Mouse (Mus musculus) intestine, embryonic 15.5 days (tissue): ENCODE measurements at regions not wholly inside any gene's neighbourhood (a gene's known extent, or its start where the extent isn't known, plus 50 kb on each side); places are given as distances from the start of the nearest gene placed in this dataset.
"Not testable (repeated sequence)": the region's sequence is repeated elsewhere in the genome, so short reads cannot be mapped to it uniquely, and the experiment has no call there.

Source experiments
- ATAC-seq: fragments of 200-750 bp; cut with Nextera tagmentation; 2 replicates; pipeline ENCODE4 v1.8.0; 2017; ENCODE audit warnings: moderate TSS enrichment, moderate library complexity
- H3K27ac ChIP-seq: fragments of 300-500 bp; sonication (generic); 2 replicates; pipeline ENCODE4 v1.5.1; 2015; ENCODE audit warnings: mild to moderate bottlenecking, inconsistent platforms
- H3K27me3 ChIP-seq: fragments of 300-500 bp; sonication (generic); replicated peaks from 2 replicates; pipeline ENCODE4 v1.6.1; 2015; ENCODE audit warnings: inconsistent platforms
- H3K36me3 ChIP-seq: fragments of 300-500 bp; sonication (generic); 2 replicates; pipeline ENCODE4 v1.6.1; 2015; ENCODE audit warnings: inconsistent platforms
- H3K4me1 ChIP-seq: fragments of 300-500 bp; sonication (generic); replicated peaks from 2 replicates; pipeline ENCODE4 v1.6.1; 2015; ENCODE audit warnings: inconsistent platforms
- H3K4me2 ChIP-seq: fragments of 300-500 bp; sonication (generic); replicated peaks from 2 replicates; pipeline ENCODE4 v1.6.1; 2015; ENCODE audit warnings: mild to moderate bottlenecking, inconsistent platforms
- H3K4me3 ChIP-seq: fragments of 300-500 bp; sonication (generic); replicated peaks from 2 replicates; pipeline ENCODE4 v1.5.1; 2015; ENCODE audit warnings: inconsistent platforms
- H3K9ac ChIP-seq: fragments of 300-500 bp; sonication (generic); 2 replicates; pipeline ENCODE4 v1.6.1; 2015; ENCODE audit warnings: inconsistent platforms
- H3K9me3 ChIP-seq: fragments of 300-500 bp; sonication (generic); 2 replicates; pipeline ENCODE4 v1.6.1; 2016; ENCODE audit warnings: inconsistent platforms
- WGBS: fragments of 180-500 bp; shearing (Covaris S2); methylation state at CpG from one replicate; pipeline ENCODE4 v1.1.7; 2015; 5-methylcytosine and 5-hydroxymethylcytosine counted together

GRCm38 (mm10) chr1:51584925-51585424, 106.8 kb upstream of the Nabp1 start:
- H3K27me3 ChIP-seq, result no peaks in the 10 kb centered on the region
- H3K4me2 ChIP-seq, result no peak overlapping the region
- H3K9ac ChIP-seq, result no peak overlapping the region
- 21% methylated on average over 3 of the region's 3 CpGs for WGBS
- ATAC-seq, result no peak
- H3K9me3 ChIP-seq, result no peaks in the 10 kb centered on the region
- H3K27ac ChIP-seq, result no peak overlapping the region
- no peaks in the 10 kb centered on the region for H3K4me1 ChIP-seq
- H3K4me3 ChIP-seq, result no peak overlapping the region
- no peaks in the 10 kb centered on the region for H3K36me3 ChIP-seq

- Histone ChIP-seq H3K9ac (no peak overlapping the region), H3K4me1 (no peaks in the 10 kb centered on the region), H3K4me3 (no peak overlapping the region), H3K27me3 (no peaks in the 10 kb centered on the region), H3K4me2 (no peak overlapping the region), H3K27ac (no peak overlapping the region), H3K36me3 (no peaks in the 10 kb centered on the region), H3K9me3 (no peaks in the 10 kb centered on the region)
- 78% methylated on average over 4 of the region's 4 CpGs for WGBS
- ATAC-seq, result no peak
Measured at GRCm38 (mm10) chr1:51583871-51584270, 105.6 kb upstream of the Nabp1 start.

- WGBS, result 38% methylated on average over 7 of the region's 7 CpGs
- no peaks in the 10 kb centered on the region for H3K9me3 ChIP-seq
- no peaks in the 10 kb centered on the region for H3K27me3 ChIP-seq
- no peak overlapping the region for H3K9ac ChIP-seq
- no peak for ATAC-seq
- H3K4me1 ChIP-seq, result no peaks in the 10 kb centered on the region
- no peak overlapping the region for H3K4me3 ChIP-seq
- H3K36me3 ChIP-seq, result no peaks in the 10 kb centered on the region
- no peak overlapping the region for H3K27ac ChIP-seq
- no peak overlapping the region for H3K4me2 ChIP-seq
Measured at GRCm38 (mm10) chr1:51580074-51580473, 101.8 kb upstream of the Nabp1 start.

- H3K27me3 ChIP-seq, result no peaks in the 10 kb centered on the region
- no peak overlapping the region for H3K4me2 ChIP-seq
- H3K36me3 ChIP-seq, result no peaks in the 10 kb centered on the region
- no peak overlapping the region for H3K9ac ChIP-seq
- H3K4me3 ChIP-seq, result no peak overlapping the region
- no peak overlapping the region for H3K27ac ChIP-seq
- no peaks in the 10 kb centered on the region for H3K9me3 ChIP-seq
- no peaks in the 10 kb centered on the region for H3K4me1 ChIP-seq
- 94% methylated on average over 2 of the region's 2 CpGs for WGBS
- ATAC-seq, result no peak
Measured at GRCm38 (mm10) chr1:51577701-51578100, 99.5 kb upstream of the Nabp1 start.

- no peaks in the 10 kb centered on the region for H3K4me1 ChIP-seq
- H3K9me3 ChIP-seq, result no peaks in the 10 kb centered on the region
- 83% methylated on average over 8 of the region's 8 CpGs for WGBS
- no peaks in the 10 kb centered on the region for H3K27me3 ChIP-seq
- H3K4me2 ChIP-seq, result no peak overlapping the region
- H3K9ac ChIP-seq, result no peak overlapping the region
- no peak overlapping the region for H3K27ac ChIP-seq
- no peak overlapping the region for H3K4me3 ChIP-seq
- no peaks in the 10 kb centered on the region for H3K36me3 ChIP-seq
- ATAC-seq, result no peak
Measured at GRCm38 (mm10) chr1:51572314-51573078, 94.3 kb upstream of the Nabp1 start.

- Histone ChIP-seq H3K36me3 (no peaks in the 10 kb centered on the region), H3K9me3 (no peaks in the 10 kb centered on the region), H3K4me3 (no peak overlapping the region), H3K4me2 (no peak overlapping the region), H3K27ac (no peak overlapping the region), H3K9ac (no peak overlapping the region), H3K4me1 (no peaks in the 10 kb centered on the region), H3K27me3 (no peaks in the 10 kb centered on the region)
- WGBS, result 98% methylated on average over 4 of the region's 4 CpGs
- no peak for ATAC-seq
Measured at GRCm38 (mm10) chr1:51569625-51570024, 91.4 kb upstream of the Nabp1 start.

GRCm38 (mm10) chr1:51566170-51566649, 88.0 kb upstream of the Nabp1 start:
- Histone ChIP-seq H3K9me3 (no peaks in the 10 kb centered on the region), H3K4me2 (no peak overlapping the region), H3K4me3 (no peak overlapping the region), H3K27me3 (no peaks in the 10 kb centered on the region), H3K9ac (no peak overlapping the region), H3K36me3 (no peaks in the 10 kb centered on the region), H3K27ac (no peak overlapping the region), H3K4me1 (no peaks in the 10 kb centered on the region)
- ATAC-seq, result no peak
- 56% methylated on average over 7 of the region's 7 CpGs for WGBS

- not testable (repeated sequence) for H3K4me2 ChIP-seq, H3K4me1 ChIP-seq, H3K9ac ChIP-seq, ATAC-seq, H3K27me3 ChIP-seq, H3K36me3 ChIP-seq, H3K4me3 ChIP-seq, H3K27ac ChIP-seq, H3K9me3 ChIP-seq
- 98% methylated on average over 4 of the region's 4 CpGs for whole genome bisulfite sequencing
Measured at GRCm38 (mm10) chr1:51556616-51557015, 78.4 kb upstream of the Nabp1 start.

- WGBS, result 54% methylated on average over 6 of the region's 6 CpGs
- H3K4me3 ChIP-seq, result no peak overlapping the region
- no peaks in the 10 kb centered on the region for H3K36me3 ChIP-seq
- H3K4me1 ChIP-seq, result no peaks in the 10 kb centered on the region
- H3K9me3 ChIP-seq, result no peaks in the 10 kb centered on the region
- no peaks in the 10 kb centered on the region for H3K27me3 ChIP-seq
- no peak overlapping the region for H3K9ac ChIP-seq
- no peak overlapping the region for H3K27ac ChIP-seq
- H3K4me2 ChIP-seq, result no peak overlapping the region
- no peak for ATAC-seq
Measured at GRCm38 (mm10) chr1:51553738-51554137, 75.5 kb upstream of the Nabp1 start.

GRCm38 (mm10) chr1:51551624-51552023, 73.4 kb upstream of the Nabp1 start:
- H3K9ac ChIP-seq, result no peak overlapping the region
- H3K27ac ChIP-seq, result no peak overlapping the region
- no peak overlapping the region for H3K4me3 ChIP-seq
- WGBS, result 62% methylated on average over 5 of the region's 5 CpGs
- no peak overlapping the region for H3K4me2 ChIP-seq
- no peaks in the 10 kb centered on the region for H3K9me3 ChIP-seq
- ATAC-seq, result no peak
- no peaks in the 10 kb centered on the region for H3K27me3 ChIP-seq
- H3K4me1 ChIP-seq, result no peaks in the 10 kb centered on the region
- H3K36me3 ChIP-seq, result no peaks in the 10 kb centered on the region

GRCm38 (mm10) chr1:51542801-51543200, 64.6 kb upstream of the Nabp1 start:
- Histone ChIP-seq H3K4me1 (0 out of 2 replicates have a peak, but pooled peaks cover 5% of the 10 kb centered on the region), H3K9ac (no peak overlapping the region), H3K36me3 (no peaks in the 10 kb centered on the region), H3K4me3 (no peak overlapping the region), H3K9me3 (no peaks in the 10 kb centered on the region), H3K4me2 (no peak overlapping the region), H3K27me3 (no peaks in the 10 kb centered on the region), H3K27ac (no peak overlapping the region)
- WGBS, result 90% methylated on average over 5 of the region's 5 CpGs
- ATAC-seq, result no peak

- no peaks in the 10 kb centered on the region for H3K36me3 ChIP-seq
- H3K4me1 ChIP-seq, result 0 out of 2 replicates have a peak, but pooled peaks cover 5% of the 10 kb centered on the region
- no peaks in the 10 kb centered on the region for H3K27me3 ChIP-seq
- ATAC-seq, result peak; percentile 82
- no peak overlapping the region for H3K4me3 ChIP-seq
- no peak overlapping the region for H3K27ac ChIP-seq
- H3K9ac ChIP-seq, result no peak overlapping the region
- 64% methylated on average over 4 of the region's 4 CpGs for WGBS
- H3K4me2 ChIP-seq, result no peak overlapping the region
- H3K9me3 ChIP-seq, result no peaks in the 10 kb centered on the region
Measured at GRCm38 (mm10) chr1:51539634-51540033, 61.4 kb upstream of the Nabp1 start.

- no peaks in the 10 kb centered on the region for H3K36me3 ChIP-seq
- H3K27ac ChIP-seq, result no peak overlapping the region
- no peak for ATAC-seq
- H3K4me2 ChIP-seq, result no peak overlapping the region
- H3K4me3 ChIP-seq, result no peak overlapping the region
- H3K9ac ChIP-seq, result no peak overlapping the region
- H3K4me1 ChIP-seq, result 0 out of 2 replicates have a peak, but pooled peaks cover 5% of the 10 kb centered on the region
- no peaks in the 10 kb centered on the region for H3K27me3 ChIP-seq
- 58% methylated on average over 2 of the region's 2 CpGs for WGBS
- H3K9me3 ChIP-seq, result no peaks in the 10 kb centered on the region
Measured at GRCm38 (mm10) chr1:51538836-51539235, 60.6 kb upstream of the Nabp1 start.
